Mouse (Mus musculus): Measurements from ENCODE around the gene Krtap5-2. TPM values are rescaled to one million over a fixed set of nuclear protein-coding genes. Genes with fewer than 3 reads are reported as not detected.
"Not testable (repeated sequence)": the region's sequence is repeated elsewhere in the genome, so short reads cannot be mapped to it uniquely, and the experiment has no call there.

The Krtap5-2 gene
- polyA plus RNA-seq (2012; rRNA removed) = not detected in 2 replicates

GRCm38 (mm10) chr7:142175905-142176304 lies at the start of gene Krtap5-2:
Gene Krtap5-2 (minus strand): TSS chr7:142176005.
- not testable (repeated sequence) for DNase-seq (ENCODE audit: low read depth)

GRCm38 (mm10) chr7:142224518-142224917 lies 48.7 kb upstream of the Krtap5-2 start:
- no peak for DNase-seq (ENCODE audit: low read depth)
- TF ChIP-seq CTCF (IDR thresholded peaks at IDR 0.05; ENCODE audit: borderline replicate concordance, extremely low read depth, insufficient read depth, insufficient read length) (no peak), POLR2A (IDR thresholded peaks at IDR 0.05; ENCODE audit: borderline replicate concordance, extremely low read depth, insufficient read depth, insufficient read length, poor library complexity, severe bottlenecking) (no peak)

- DNase-seq (ENCODE audit: low read depth) = not testable (repeated sequence)
Observed at GRCm38 (mm10) chr7:142212136-142212535, 36.3 kb upstream of the Krtap5-2 start.

- TF ChIP-seq CTCF (IDR thresholded peaks at IDR 0.05; ENCODE audit: borderline replicate concordance, extremely low read depth, insufficient read depth, insufficient read length) (no peak), POLR2A (IDR thresholded peaks at IDR 0.05; ENCODE audit: borderline replicate concordance, extremely low read depth, insufficient read depth, insufficient read length, poor library complexity, severe bottlenecking) (no peak)
- no peak for DNase-seq (ENCODE audit: low read depth)
Observed at GRCm38 (mm10) chr7:142211559-142211958, 35.8 kb upstream of the Krtap5-2 start, which contains the start of gene Gm7579. Gene Gm7579 (plus strand): TSS chr7:142211859.

- DNase-seq (ENCODE audit: low read depth) = not testable (repeated sequence)
Observed at GRCm38 (mm10) chr7:142206891-142207290, 31.1 kb upstream of the Krtap5-2 start.

- TF ChIP-seq CTCF (IDR thresholded peaks at IDR 0.05; ENCODE audit: borderline replicate concordance, extremely low read depth, insufficient read depth, insufficient read length) (no peak), POLR2A (IDR thresholded peaks at IDR 0.05; ENCODE audit: borderline replicate concordance, extremely low read depth, insufficient read depth, insufficient read length, poor library complexity, severe bottlenecking) (no peak)
- DNase-seq (ENCODE audit: low read depth) = no peak
Observed at GRCm38 (mm10) chr7:142205488-142205887, 29.7 kb upstream of the Krtap5-2 start.

GRCm38 (mm10) chr7:142201064-142201463 lies 25.3 kb upstream of the Krtap5-2 start, which contains the start of gene Krtap5-3:
Gene Krtap5-3 (plus strand): TSS chr7:142201364.
- DNase-seq (ENCODE audit: low read depth) = no peak
- TF ChIP-seq CTCF (IDR thresholded peaks at IDR 0.05; ENCODE audit: borderline replicate concordance, extremely low read depth, insufficient read depth, insufficient read length) (no peak), POLR2A (IDR thresholded peaks at IDR 0.05; ENCODE audit: borderline replicate concordance, extremely low read depth, insufficient read depth, insufficient read length, poor library complexity, severe bottlenecking) (no peak)

GRCm38 (mm10) chr7:142198748-142199147 lies 22.9 kb upstream of the Krtap5-2 start:
- TF ChIP-seq POLR2A (IDR thresholded peaks at IDR 0.05; ENCODE audit: borderline replicate concordance, extremely low read depth, insufficient read depth, insufficient read length, poor library complexity, severe bottlenecking) (no peak), CTCF (IDR thresholded peaks at IDR 0.05; ENCODE audit: borderline replicate concordance, extremely low read depth, insufficient read depth, insufficient read length) (no peak)
- no peak for DNase-seq (ENCODE audit: low read depth)

- DNase-seq (ENCODE audit: low read depth) = no peak
- TF ChIP-seq POLR2A (IDR thresholded peaks at IDR 0.05; ENCODE audit: borderline replicate concordance, extremely low read depth, insufficient read depth, insufficient read length, poor library complexity, severe bottlenecking) (no peak), CTCF (IDR thresholded peaks at IDR 0.05; ENCODE audit: borderline replicate concordance, extremely low read depth, insufficient read depth, insufficient read length) (no peak)
Observed at GRCm38 (mm10) chr7:142190289-142190688, 14.5 kb upstream of the Krtap5-2 start, which contains the start of gene Gm10153. Gene Gm10153 (minus strand): TSS chr7:142190389.

- TF ChIP-seq POLR2A (IDR thresholded peaks at IDR 0.05; ENCODE audit: borderline replicate concordance, extremely low read depth, insufficient read depth, insufficient read length, poor library complexity, severe bottlenecking) (no peak), CTCF (IDR thresholded peaks at IDR 0.05; ENCODE audit: borderline replicate concordance, extremely low read depth, insufficient read depth, insufficient read length) (no peak)
- peak; percentile 55 for DNase-seq (ENCODE audit: low read depth)
Observed at GRCm38 (mm10) chr7:142188156-142188555, 12.4 kb upstream of the Krtap5-2 start.

GRCm38 (mm10) chr7:142181021-142181420 lies 5.2 kb upstream of the Krtap5-2 start:
- DNase-seq (ENCODE audit: low read depth) = peak; percentile 6

GRCm38 (mm10) chr7:142178685-142179084 lies 2.9 kb upstream of the Krtap5-2 start:
- no peak for DNase-seq (ENCODE audit: low read depth)
- TF ChIP-seq CTCF (IDR thresholded peaks at IDR 0.05; ENCODE audit: borderline replicate concordance, extremely low read depth, insufficient read depth, insufficient read length) = no peak
- TF ChIP-seq POLR2A (IDR thresholded peaks at IDR 0.05; ENCODE audit: borderline replicate concordance, extremely low read depth, insufficient read depth, insufficient read length, poor library complexity, severe bottlenecking) = no peak

More at GRCm38 (mm10) chr7:142181021-142181420, 5.2 kb upstream of the Krtap5-2 start:
- TF ChIP-seq CTCF (IDR thresholded peaks at IDR 0.05; ENCODE audit: borderline replicate concordance, extremely low read depth, insufficient read depth, insufficient read length) = no peak
- no peak for TF ChIP-seq POLR2A (IDR thresholded peaks at IDR 0.05; ENCODE audit: borderline replicate concordance, extremely low read depth, insufficient read depth, insufficient read length, poor library complexity, severe bottlenecking)

- peak; percentile 67 for DNase-seq (ENCODE audit: low read depth)
- TF ChIP-seq CTCF (IDR thresholded peaks at IDR 0.05; ENCODE audit: borderline replicate concordance, extremely low read depth, insufficient read depth, insufficient read length) (peak; percentile 59; the same call in 1 of the 2 replicates), POLR2A (IDR thresholded peaks at IDR 0.05; ENCODE audit: borderline replicate concordance, extremely low read depth, insufficient read depth, insufficient read length, poor library complexity, severe bottlenecking) (no peak)
Observed at GRCm38 (mm10) chr7:142169836-142170235, 6.0 kb downstream of the Krtap5-2 start.

- DNase-seq (ENCODE audit: low read depth) = not testable (repeated sequence)
Observed at GRCm38 (mm10) chr7:142165639-142166038, 10.2 kb downstream of the Krtap5-2 start, which contains the start of gene Gm4553. Gene Gm4553 (minus strand): TSS chr7:142165739.

All from brain, embryonic 14.5 days (tissue).